Mouse (Mus musculus) forebrain, embryonic 12.5 days (tissue): ENCODE measurements around the gene Tmem213. TPM values are rescaled to one million over a fixed set of nuclear protein-coding genes. Genes with fewer than 3 reads are reported as not detected.

Experiments
- polyA plus RNA-seq: library from polyadenylated mRNA; unstranded; fragments of >200 nt; fragmentation: Nextera tagmentation; extraction: Ambion mirVana; gene quantifications from 2 replicates; pipeline ENCODE4 v1.2.1, GENCODE M21; 2016

The Tmem213 gene
- polyA plus RNA-seq, 1 experiment from 2014 or later = not detected

Other genes starting within 250 kb of the Tmem213 start
- 30.9 and 32.6 TPM in 2 replicates for gene Trim24, start 238.4 kb upstream of the Tmem213 start, polyA plus RNA-seq
- 1.1 and 1.9 TPM in 2 replicates for gene Svopl, start 62.3 kb upstream of the Tmem213 start, polyA plus RNA-seq
- gene Atp6v0a4, start 15.3 kb downstream of the Tmem213 start, polyA plus RNA-seq = 0.29 TPM in 1 of 2 replicates, not detected in the other
- gene D630045J12Rik, start 144.8 kb downstream of the Tmem213 start, polyA plus RNA-seq = 13.0 and 13.6 TPM in 2 replicates
- gene Zc3hav1l, start 190.0 kb downstream of the Tmem213 start, polyA plus RNA-seq = 12.6 and 17.3 TPM in 2 replicates
- gene Zc3hav1, start 245.3 kb downstream of the Tmem213 start, polyA plus RNA-seq = 1.4 and 1.7 TPM in 2 replicates